Mouse (Mus musculus): Measurements from ENCODE around the gene Ankrd13b.

The Ankrd13b gene

DNA sequence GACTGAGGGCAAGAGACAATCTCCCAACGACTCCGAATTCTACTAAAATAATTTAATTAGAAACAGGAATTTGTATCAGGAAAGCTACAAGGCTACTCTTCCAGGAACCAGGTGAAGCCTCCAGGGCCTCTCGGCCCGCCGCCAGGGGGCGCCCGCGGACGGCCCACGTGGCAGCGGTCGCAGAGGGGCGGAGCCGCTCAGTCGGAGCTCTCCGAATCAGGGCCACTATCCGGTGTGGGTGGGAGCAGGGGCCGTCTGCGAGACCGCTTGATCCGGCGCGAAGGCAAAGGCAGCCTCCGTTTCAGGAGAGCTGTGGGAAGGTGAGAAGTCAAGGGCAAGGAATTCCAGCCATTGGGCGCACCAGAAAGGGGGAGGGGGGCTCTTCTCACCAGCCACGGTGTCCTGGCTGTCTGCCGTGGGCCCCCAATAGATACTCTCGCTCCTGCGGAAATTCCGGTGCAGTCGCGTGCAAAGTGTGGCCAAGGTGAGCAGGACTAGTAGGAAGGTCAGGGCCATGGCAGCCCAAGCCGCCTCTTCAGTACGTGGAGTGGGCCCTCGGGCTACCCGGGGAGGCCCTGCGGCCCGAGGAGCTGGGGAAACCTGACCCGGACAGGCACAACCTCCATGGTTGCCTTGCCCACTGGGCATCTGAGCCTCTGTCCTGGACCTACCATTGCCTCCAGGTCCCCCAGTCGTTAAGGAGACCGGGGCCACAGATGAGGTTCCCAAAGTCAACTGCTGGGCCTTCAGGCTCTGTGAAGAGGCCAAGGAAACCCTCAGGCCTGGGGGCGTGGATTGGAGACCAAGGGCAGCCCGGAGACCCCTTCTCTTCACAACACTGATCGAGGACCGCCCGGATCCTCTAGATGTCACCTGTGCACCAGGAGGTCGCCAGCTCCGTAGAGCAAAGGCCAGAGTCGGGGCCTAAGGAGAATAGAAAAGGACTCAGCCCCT lies 18.9 kb upstream of the Ankrd13b start:
- peak; percentile 87 for DNase-seq (ENCODE audit: low spot score)

DNA sequence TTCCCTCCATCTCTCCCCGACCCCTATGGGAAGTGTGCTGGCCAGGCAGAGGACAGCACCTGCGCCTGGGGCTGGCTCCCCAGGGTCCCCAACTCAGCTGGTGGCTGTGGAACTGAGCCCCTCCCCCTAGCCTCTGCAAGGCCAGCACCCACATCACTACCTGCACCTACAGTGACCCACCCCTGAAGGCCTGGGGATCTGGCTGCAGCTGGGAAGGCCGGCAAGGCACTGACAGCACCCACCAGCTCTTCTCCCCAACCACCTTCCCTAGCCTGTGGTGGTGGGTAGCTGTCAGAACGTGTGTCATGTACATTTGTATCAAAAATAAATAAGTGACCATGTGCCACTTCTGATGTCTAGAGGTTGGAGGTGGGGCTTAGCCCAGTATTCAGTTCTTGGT lies 17.9 kb upstream of the Ankrd13b start:
- DNase-seq (ENCODE audit: low spot score): no peak

DNA sequence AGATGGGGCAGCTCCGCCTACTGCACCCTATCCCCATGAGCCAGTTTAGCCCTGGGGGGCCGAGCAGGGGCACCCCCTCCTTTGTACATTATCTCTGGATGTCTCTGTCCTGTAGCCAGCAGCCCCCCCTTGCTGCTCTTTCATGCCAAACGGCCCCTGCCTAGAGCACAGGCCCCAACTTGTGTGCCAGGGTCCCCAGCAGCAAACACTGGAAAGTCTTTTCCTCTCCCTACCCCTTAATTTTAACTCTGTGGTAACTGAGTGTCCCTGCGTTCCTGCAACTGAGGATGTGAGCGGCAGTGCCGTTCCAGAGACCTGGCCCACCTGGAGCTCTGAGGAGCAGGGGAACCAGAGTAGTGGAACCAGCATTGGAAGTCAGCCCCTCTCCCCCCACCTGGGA lies 17.5 kb upstream of the Ankrd13b start:
- no peak for DNase-seq (ENCODE audit: low spot score)

DNA sequence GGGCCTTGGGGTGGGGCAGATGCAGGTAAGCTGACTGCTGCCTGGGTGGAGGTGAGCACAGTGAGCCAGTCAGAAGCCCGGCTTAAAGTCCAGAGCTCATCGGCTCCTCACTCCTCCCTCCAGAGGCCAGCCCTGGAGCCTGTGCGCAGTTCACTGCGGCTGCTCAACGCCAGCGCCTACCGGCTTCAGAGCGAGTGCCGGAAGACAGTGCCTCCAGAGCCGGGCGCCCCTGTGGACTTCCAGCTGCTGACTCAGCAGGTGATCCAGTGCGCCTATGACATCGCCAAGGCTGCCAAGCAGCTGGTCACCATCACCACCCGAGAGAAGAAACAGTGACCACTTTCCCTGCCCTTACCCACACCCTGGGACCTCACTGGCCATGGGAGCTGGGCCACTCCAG lies 16.8 kb upstream of the Ankrd13b start:
- DNase-seq (ENCODE audit: low spot score): no peak

DNA sequence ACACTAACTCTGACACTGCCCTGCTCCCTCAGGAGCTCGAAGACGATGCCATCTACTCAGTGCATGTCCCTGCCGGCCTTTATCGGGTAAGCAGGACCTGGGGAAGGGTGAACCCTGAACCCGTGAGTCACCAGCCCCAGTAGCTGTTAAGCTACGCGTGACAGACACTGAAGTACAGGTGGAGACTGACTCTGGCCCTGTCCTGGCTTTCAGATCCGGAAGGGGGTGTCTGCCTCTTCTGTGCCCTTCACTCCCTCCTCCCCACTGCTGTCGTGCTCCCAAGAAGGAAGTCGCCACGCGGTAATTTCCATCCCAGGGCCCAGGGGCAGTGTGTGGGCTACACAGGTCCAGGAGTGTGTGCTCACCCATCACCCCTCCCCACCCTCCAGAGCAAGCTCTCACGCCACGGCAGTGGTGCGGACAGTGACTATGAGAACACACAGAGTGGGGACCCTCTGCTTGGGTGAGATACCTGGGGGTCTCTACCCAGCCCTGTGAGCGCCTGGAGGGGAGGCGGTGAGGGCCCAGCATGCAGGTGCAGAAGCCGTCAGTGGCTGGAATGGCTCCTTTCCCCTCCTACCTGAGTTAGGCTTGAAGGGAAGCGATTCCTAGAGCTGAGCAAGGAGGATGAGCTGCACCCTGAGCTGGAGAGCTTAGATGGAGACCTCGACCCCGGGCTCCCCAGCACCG lies 16.0 kb upstream of the Ankrd13b start:
- DNase-seq (ENCODE audit: low spot score): no peak

DNA sequence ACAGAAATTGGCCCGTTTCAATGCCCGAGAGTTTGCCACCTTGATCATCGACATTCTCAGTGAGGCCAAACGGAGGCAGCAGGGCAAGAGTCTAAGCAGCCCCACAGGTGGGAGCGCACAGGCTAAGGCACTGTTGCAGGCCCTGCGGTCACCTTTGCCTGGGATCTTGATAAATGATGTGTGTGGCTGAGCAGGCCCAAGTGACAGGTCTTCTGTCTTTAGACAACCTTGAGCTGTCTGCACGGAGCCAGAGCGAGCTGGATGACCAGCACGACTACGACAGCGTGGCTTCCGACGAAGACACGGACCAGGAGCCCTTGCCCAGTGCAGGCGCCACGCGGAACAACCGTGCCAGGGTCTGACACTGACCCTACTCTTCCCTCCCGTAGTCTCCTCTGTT lies 14.9 kb upstream of the Ankrd13b start:
- no peak for DNase-seq (ENCODE audit: low spot score)

DNA sequence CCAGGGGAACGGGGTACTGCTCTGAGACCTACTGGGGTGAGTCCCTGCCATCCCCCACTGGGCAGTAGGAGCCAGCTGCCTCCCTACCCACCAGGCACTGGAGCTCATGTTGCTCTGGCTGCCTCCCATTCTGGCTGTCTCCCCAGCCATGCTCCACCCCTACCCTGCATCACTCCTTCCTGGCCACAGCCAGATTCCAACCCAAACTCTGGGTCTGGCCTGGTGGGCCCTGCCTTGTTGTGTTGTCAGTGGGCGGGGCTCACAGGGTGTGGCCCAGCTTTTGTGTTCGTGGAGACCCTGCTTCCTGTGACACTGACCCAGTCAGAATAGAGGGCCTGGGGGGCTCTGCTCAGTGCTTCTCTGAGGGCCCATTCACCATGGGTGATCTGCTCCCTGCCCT lies 14.0 kb upstream of the Ankrd13b start:
- DNase-seq (ENCODE audit: low spot score): peak; percentile 55

DNA sequence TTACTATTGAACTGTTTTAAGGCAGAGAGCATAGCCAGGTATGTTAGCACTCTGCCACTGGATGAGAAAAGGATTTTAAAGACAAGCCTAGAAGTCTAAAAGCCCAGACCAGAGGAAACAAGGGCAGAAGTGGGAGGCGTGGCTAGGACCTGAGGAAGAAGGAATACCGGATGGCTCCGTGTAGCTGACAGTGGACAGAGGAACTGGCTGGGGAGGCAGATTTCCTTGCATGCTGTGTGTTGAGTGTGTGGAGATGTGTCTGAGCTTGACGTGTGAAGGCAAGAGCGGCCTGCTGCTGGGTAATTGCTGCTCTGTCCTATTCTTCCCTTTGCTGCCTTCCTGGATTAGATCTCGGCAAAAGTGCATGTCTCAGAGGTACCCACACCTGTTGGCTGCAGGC lies 13.0 kb upstream of the Ankrd13b start:
- DNase-seq (ENCODE audit: low spot score): no peak

DNA sequence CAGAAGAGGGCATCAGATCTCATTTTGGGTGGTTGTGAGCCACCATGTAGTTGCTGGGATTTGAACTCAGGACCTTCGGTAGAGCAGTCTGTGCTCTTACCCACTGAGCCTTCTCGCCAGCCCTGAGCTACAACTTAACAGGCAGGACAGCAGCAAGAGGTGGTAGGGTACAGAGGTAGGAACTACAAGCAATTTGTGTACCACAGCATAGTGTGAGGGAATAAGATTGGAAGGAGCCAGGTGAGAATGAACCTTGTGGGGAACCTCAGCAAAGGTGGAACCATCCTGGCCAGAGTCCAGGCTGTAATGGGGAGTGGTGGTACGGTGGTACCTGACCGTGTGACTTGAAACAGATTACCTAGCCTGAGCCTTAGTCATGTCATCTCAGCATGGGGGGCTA lies 12.5 kb upstream of the Ankrd13b start:
- no peak for DNase-seq (ENCODE audit: low spot score)

DNA sequence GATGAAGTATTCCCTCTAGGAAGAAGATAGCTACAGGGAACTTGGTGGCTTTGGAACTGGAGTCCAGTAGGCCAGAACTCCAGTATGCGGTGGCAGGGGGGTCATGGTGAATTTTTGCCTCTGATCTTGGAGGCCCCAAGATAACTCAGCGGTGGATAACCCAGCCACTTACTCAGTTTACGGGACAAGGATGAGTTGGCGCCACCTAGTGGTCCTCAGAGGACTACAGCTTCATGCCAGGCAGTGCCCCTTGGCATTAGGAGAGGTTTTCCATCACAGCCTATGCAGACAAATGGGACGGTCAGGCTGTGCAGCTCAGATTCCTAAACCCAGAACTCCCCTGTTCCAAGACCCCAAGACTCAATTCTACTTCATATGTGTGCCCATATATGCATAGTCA lies 11.9 kb upstream of the Ankrd13b start:
- peak; percentile 86 for DNase-seq (ENCODE audit: low spot score)

DNA sequence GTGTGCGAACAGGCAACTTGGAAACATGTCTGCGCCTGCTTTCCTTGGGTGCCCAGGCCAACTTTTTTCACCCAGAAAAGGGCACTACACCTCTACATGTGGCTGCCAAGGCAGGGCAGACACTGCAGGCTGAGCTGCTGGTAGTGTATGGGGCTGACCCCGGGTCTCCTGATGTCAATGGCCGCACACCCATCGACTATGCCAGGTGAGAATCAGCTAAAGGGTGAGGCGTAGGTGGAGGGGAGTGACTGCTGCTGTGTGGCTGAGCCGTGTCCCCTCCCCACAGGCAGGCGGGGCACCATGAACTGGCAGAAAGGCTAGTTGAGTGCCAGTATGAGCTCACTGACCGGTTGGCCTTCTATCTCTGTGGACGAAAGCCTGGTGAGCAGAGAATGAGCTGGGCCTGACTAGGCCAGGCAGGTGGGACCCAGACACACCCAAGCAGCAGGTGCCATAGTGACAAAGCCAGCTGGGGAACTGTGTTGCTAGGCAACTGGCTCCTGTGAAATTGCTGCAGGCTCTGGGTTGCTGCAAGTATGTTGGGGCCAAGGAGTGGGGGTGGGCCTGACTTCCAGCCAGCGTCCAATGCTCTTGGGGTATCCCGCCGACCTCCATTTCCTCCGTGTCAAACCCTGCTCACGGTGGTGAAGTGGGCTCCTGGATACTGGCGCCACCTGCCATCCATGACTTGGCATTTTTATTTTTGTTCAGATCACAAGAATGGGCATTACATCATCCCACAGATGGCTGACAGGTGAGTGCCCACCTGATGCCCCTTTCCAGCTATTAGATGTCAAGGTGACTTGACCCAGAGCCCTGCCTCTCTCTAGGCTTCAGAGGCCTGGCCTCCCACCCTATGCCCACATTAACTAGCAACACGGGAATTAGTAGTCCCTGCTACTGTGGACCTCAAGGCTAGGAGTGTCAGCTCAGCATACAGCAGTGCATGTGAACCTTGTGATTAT lies 11.2 kb upstream of the Ankrd13b start:
- peak; percentile 56 for DNase-seq (ENCODE audit: low spot score)

DNA sequence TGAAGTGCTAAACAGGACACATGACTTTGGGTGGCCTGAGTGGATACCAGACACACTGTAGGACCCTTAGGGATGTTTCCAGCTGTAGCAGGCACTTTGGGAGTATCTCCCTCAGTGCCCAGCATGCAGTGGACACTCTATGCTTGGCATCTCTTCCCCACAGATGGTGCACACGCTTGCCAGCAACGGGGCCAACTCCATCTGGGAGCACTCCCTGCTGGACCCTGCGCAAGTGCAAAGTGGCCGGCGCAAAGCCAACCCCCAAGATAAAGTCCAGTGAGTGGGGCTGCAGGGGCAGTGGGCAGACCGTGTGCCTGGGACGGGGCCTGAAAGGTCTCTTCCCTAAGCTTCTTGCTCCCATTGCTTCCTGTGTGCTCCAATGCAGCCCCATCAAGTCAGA lies 9.9 kb upstream of the Ankrd13b start:
- no peak for DNase-seq (ENCODE audit: low spot score)

DNA sequence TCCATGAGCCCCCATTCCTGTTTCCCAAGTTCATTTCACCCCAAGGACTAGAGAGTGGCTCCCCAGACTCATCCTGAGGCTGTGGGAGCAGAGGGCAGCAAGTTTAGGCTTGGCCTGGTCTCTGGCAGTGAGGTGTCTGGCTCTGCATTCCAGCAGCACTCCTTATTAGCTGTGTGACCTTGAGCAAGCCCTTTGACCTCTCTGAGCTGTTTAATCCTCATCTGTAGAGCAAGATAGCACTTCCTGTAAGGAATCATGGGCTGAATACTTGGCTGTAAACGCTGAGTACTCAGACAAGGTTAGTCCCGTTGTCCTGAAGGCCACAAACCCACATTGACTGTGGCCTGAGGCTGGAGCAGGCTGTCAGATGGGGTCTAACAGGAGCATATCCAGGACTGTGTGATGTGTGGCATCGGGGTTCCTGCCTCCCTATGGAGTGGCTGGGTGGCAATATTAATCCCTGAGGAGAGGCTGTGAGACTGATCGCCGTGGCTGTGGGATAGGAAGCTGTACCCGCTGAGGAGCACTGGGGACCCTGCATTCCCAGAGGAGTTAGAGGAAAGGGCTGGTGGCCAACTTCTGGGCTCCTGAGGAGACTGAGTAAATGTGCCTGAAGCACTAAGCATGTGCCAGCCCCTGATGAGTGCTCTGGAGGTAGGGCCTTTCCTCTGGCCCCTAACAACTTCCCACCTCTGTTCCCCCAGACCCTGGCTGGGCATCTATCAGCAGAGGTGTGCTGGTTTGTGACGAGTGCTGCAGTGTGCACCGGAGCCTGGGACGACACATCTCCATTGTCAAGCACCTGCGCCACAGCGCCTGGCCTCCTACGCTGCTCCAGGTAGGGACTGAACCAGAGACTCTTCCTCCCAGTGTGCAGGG lies 9.0 kb upstream of the Ankrd13b start:
- no peak for DNase-seq (ENCODE audit: low spot score)

DNA sequence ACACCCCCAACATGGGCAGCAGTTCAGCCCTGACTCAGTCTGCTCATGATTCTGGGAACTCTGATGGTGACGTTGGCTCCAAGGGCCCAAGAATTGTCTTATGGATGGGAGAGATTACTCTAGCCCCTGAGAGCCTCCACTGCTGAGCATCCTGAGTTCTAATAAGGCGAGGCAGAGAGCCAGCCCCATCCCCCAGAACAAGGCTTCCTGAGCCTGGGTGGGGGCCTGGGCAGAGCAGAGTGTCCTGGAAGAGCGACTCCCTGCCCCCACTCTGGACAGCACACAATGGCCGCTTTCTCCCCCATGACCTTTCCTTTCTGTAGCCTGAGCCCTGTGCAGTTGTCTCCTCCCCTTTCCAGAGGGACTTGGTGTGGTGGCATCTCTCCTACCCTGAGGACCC lies 8.4 kb upstream of the Ankrd13b start:
- no peak for DNase-seq (ENCODE audit: low spot score)

DNA sequence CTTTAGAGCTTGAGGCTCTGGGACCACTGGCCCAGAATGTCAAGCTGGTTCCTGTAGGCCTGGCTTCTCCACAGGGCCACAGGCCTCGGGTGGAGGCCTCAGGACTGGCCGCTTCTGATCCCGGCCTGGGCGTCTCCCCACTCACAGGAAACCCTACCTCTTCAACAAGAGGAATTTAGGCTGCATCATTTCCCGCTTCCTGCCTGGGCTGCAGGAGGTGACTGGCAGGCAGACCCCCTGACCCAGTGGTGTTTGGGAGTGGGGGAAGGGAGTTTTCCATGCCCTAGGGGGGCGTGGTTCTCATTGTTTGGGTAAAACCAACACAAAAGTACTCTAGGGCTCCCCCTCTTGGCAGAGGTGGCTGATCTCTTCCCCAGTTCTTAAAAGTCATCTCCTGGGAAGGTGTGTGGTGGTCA lies 7.9 kb upstream of the Ankrd13b start:
- DNase-seq (ENCODE audit: low spot score): peak; percentile 70

DNA sequence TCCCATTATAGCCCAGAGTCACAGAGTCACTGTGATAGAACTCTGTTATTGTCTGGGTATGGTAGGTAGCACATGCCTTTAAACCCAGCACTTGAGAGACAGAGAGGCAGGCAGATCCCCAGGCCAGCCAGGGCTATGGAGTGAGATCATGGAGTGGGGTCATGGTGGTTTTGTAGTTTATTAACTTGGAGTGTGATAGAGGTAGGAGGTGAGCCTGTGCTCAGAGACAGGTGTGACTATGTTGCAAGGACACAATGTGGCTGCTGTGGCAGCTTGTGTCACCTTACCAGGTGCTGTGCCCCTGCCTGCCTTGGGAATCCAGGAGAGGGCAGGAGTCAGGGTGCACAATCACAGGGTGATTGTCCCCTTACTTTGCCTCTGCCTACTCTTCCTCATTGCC lies 6.0 kb upstream of the Ankrd13b start:
- DNase-seq (ENCODE audit: low spot score): no peak

DNA sequence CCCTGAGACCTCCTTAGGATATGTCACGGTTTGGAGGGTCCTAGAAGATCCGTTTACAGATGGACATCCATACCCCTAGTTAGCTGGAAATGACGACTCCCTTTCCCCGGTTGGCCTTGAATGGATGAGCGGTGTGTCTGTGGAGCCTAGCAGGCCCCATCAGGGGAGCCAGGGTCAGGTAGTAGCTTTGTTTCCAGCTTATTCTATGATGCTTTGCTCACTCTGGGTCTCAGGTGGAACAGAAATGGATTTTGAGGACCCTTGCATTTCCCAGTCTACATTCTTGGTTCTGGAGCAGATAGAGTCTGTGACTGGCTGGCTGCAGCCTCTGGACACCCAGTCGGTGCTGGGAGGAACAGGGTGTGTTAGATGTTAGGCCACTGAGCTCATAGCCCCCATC lies 5.3 kb upstream of the Ankrd13b start:
- DNase-seq (ENCODE audit: low spot score): no peak

DNA sequence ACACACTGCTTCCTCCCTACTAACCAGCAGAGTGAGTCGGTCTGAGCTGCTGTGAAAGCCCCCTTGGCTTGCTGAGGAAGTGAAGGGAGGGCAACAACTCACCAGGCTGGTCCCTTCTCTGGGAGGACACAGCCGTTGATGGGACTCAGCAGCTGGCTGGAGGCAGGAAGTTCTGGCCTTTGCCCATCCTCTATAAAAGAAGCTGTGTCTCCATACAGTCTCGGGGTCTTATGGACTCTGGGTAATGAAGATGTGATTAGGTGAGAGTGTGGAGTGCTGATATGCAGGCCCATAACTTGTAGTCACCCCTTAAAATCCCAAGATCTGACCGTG lies 4.8 kb upstream of the Ankrd13b start:
- DNase-seq (ENCODE audit: low spot score): no peak

DNA sequence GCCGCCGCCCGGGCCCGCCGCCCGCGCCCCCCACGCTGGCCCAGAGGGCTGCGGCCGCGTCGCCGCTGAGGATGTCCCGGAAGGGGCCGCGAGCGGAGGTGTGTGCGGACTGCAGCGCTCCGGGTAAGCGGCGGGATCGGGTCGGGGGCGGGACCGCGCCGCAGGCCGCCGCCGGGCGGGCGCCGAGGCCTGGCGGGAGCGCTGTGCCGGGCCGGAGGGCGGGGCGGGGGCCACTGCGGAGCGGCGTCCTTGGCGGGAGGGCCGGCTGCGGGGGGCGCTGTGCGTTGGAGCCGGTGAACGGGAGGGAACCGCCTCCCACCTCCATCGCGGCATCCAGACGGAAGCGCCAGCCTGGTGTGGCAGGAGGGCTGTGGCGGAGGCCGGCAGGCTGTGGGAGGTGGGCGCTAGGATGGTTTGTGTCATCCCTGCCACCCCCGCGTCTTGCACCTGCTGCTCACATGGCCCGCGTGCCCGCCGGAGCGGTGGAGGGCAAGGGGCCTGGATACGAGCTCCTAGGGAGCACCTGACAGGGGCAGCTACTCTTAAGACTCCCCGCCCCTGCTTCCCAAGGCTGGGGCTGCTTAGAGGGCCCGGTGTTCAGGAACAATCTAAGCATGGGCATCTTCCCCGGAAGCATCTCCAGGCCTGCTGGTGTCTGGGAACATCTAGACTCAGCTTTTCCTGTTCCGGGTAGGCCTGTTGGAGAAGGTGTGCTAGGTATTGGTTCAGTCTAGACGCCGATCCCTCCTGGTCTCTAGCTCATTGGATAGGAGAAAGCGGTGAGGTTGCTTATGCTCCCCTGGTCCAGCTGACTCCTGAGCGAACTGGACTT lies 4.2 kb upstream of the Ankrd13b start, which contains the start of gene Git1:
TSS of gene Git1 (plus strand) at position 51 of the 832 bp plus-strand sequence.
- peak; percentile 48 for DNase-seq (ENCODE audit: low spot score)

DNA sequence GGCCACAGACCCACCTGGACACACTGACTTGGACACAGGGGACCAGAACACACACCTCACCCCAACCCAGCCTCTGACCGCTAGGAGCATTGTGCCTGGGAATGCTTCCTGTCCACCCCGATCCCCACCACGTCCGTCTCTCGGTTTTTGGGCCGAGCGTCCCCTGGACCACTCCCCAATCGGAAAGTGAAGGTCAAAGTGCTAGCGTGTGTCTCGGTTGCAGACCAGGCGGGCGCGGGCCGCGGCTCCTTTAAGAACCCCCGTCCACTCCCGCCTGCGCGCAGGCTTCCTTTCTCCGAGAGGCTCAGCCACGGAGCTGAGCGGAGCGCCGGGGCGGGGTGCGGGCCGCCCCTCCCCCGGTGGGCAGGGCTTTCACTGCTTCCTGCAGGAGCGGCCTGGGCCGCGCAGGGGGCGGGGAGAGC lies 3.4 kb upstream of the Ankrd13b start:
- DNase-seq (ENCODE audit: low spot score): peak; percentile 93

Data from MN1 (cell line).